Mouse (Mus musculus) Muller cell, postnatal 12 days (primary cell): ENCODE measurements around the gene Atp6v1e2.
A peak's percentile ranks its signal among the peaks of the same experiment; 100 is the strongest.

Source experiments
- DNase-seq: peaks from one replicate; pipeline ENCODE4 v3.0.0-alpha.2; 2015; ENCODE audit errors: inconsistent ontology term

The Atp6v1e2 gene

DNA sequence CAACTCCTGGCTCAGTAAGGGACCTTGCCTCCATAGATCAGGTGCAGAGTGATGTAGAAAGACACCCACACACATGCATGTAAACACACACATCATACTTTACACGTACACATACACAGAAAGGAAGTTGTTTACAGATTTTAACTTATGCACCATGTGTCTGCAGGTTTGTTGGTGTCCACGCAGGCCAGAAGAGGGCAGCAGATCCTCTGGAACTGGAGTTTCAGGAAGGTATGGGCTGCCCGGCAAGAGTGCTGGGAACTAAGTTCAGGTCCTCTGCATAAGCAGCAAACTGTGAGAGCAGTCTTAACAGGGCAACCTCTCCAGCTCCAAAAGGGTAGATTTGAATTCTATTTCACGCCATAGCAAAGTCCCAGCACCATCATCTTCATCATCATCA, 32.2 kb downstream of the Atp6v1e2 start:
- DNase-seq = no peak

DNA sequence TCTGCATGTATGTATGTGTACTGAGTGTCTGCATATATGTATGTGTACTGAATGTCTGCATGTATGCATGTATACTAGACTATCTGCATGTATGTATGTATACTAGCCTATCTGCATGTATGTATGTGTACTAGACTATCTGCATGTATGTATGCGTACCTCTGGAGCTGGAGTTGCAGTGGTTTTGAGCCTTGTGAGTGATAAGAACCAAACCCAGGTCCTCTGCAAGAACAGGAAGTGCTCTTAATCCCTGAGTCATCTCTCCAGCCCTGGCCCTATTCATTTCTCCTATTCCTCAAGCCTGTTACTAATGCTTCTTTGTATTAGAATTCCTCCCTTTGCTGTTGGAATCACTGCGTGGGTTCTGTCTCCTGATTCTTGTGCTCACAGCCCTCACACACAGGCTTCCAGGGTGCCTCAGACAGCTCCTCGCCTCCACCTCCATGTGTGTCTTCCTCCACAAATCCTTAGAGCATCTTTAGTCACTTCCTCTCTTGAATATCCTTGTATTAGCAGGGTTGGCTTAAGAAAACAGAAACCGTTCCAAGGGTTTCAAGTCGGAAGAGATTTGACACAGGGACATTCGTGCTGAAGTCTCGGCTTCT, 34.6 kb downstream of the Atp6v1e2 start:
- DNase-seq = no peak

DNA sequence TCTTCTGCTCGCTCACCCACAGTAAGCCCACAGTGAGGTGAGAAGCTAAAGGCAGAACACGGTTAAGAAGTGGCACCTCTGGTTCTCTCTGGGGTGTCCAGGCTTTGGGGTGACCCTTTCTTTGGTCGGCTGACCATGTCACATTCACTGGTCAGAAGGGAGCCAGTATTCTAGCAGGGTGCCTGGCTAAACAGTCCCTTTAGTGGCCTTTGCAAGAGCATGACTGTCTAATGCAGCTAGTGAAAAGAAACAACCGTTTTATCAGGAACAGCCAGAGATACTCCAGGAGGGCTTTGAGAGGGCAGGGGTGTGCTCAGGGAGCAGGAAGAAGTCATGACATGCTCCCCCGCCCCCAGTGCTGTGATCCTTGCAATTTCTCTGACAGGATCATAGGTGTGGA, 36.4 kb downstream of the Atp6v1e2 start:
- DNase-seq = no peak

DNA sequence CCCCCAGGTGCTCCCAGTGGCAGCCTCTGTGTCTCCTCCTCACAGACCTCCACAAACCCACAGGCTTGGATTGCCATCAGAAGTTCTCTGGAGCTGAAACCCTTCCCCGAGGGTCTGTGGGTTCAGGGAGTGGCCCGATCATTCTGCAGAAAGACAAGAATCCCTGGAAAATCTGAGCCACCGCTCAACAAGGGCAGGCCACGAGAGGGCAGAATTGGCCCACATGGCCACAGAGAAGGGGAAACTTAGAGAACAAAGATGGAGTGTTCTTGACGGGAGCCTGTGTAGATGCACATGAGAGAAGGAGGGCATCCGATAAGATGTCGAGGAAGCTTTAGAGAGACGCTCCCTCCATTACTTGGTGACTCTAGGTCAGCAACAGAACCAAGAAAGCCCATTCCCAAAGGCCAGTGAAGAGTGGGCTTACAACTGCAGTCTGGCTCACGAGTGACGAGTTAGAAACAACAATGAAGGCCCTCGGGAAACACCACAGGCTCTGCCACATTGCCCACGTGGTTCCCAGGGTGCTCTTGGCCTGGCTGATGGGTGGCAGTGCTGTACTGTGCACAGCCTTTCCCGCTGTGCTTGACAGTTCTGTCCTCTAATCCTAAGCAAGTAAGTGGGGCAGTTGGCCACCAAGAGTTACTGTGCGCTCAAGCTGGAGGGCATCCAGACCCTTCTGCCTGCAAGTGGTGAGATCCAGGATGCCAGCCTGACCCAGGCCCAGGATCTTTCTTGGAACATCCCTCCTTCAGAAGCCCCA, 37.8 kb downstream of the Atp6v1e2 start:
- DNase-seq = peak; percentile 49

DNA sequence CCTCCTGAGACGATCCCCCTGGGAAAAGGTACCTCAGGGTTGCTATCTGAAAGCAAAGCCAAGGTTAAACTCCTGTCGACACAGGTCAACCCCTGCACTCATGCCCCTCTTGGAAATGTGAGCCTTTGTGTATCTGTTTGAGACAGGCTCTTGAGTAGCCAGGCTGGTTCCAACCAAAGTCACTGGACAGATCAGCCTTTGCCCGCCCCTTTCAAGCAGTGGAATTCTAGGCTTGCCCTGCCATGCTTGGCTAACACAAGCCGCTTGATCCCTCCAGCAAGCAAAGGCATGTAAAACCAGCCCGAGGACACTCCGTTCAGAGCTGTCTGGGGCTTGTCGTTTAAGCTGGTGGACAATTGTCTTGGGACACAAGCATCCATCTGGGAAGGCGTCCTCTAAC, 39.4 kb downstream of the Atp6v1e2 start:
- no peak for DNase-seq

DNA sequence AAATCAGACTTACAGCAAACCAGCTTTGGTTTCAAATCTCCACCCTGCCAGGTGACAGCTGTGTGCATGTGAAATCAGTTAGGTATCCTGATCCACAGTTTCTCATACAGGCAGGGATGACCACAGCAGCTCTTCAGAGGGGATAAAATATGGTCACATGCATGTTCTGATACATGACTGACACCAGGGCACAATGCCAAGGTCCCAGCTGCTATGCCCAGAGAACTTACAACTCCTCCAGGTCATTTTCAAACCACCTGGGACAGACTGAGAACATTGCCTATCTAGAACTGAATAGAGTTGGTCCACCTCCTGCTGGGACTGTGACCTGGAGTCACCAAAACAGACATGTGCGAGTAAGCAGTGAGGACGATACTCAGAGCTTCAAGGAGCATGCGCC, 40.6 kb downstream of the Atp6v1e2 start:
- DNase-seq = no peak

DNA sequence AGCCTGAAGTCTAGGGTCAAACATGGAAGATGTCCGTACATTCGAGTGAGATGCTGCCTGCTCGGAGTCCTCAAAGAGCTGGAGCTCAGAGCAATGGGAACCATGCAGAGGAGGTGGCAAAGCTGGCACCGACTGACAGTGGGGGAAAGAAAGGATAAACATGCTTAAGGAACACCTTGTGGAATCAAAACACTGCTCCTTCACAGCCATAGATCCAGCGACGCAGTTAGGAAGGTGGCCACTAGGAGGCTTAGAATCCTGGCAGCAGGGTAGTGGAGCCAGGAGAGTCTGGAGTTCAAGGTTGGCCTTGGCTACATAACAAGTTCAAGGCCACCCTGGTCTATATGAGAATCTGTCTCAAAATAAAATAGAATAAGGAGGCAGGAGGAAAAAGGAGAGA, 41.1 kb downstream of the Atp6v1e2 start:
- no peak for DNase-seq

DNA sequence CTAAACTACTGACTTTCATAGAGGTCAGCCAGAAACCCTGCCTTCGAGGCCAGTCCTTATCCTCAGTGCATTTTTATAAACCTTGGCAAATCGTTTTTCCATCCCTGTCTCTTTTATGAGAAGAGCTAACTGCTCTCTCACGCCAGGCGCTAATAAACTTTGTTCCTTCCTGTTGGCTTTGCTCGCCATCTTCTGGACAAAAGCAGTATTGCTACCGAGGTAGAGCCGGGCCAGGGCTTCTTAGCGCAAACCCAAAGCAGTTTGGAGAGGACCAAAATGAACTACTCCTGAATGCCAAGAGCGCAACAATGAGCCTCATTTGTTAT, 41.6 kb downstream of the Atp6v1e2 start:
- peak; percentile 84 for DNase-seq

DNA sequence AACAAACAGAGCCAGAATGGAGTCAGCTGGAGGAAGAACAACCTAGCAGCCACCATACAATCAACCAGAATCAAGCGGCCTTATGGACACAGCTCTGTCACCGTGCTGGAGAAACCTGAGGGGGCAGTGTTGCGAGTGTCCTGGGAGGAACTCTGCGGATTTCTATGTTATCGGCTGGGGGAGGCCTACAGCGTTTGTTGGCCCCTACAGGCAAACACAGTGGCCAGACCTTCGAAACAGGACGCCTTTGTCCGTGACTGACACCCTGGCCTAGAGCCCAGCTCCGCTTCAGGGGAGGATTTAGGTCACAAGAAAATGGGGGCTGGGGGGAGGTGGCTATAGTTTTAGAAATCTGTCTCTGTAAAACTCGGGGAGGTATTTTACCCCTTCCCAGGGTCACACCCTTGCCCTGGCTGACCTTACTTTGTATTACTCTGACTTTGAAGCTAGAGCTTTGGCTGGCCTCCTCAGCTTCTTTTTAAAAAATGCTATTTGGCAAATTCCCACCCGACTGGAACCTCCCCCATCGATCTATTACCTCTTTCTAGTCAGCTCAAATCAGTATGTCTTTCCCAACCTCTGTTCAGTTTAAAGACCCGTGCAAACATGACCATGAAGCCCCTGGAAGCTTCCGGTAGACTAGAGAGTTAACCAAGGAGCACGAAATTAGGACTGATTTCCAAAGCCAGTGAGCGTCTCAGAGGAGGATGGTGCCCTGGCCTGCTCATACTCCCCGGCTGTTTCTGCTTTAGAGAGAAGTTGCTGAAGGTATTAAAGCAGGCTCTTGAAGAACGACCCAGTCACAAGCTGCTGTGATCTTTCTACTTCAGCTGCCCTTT, 42.2 kb downstream of the Atp6v1e2 start:
- DNase-seq = peak; percentile 83

DNA sequence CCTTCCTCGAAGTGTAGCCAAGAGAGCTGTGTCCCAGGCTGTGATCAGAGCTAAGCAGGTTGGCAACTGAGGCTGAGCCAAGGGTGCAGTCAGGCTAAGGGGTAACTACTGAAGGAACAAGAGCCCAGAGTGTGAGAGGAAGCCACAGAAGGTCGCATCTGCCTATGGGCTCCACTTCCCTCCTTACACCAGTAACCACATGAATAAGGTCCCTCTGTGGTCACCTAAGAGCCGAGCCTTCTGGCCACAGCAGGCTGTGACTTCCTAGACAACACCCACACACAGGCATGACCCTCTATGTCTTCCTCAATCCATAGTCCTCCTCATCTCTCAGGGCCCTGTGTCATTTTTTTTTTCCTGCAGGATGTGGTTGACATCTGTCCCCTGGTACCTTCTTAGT, 43.5 kb downstream of the Atp6v1e2 start:
- DNase-seq = no peak

DNA sequence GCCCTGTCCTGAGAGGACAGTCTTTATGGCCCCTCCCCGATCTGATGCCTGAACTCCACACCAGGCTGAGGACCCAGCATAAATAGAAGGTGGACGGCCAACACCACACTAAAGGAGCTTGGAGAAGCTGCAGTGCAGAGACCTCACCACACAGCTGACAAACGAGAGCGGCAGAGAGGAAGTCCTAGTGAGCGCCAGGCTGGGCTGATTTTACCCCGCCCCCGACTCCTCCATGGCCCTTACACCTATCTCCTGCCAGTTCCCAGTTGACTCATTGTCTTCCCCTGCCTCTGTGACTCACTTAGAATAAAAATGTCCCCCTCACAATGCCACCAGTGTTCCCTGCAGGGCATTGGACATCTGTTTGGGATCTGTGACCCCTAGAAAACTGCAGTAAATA, 44.1 kb downstream of the Atp6v1e2 start:
- DNase-seq = peak; percentile 86

DNA sequence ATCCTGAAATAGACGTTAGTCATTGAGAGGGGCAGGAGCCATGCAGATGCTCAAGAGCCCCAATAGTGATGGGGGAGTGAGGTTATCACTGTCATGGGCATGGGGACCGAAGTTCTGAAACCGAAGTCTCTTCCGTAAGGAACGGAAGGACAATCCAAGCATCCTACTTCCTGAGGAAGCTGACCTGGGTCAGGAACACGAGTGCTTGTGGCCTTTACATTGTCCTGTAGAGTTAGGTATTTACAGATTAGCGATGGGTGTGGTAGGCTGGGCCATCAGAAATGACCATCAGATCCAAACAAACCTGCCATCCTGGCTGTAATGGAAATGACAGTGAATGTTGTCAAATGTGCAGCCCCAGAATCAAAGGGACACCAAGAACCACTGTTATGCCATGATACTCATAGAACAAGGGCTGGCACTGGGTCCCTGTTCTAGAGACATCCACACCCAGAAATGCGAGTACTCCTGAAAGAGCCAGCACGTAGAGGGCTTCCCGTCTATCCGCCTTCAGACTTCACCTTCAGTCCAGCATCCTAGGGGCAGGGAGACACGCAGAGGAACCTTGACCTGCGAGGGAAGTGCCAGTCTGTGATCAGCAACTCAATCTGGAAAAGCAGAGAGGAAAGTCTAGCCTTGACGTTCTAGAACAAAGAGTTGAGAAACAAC, 45.2 kb downstream of the Atp6v1e2 start:
- DNase-seq = no peak

DNA sequence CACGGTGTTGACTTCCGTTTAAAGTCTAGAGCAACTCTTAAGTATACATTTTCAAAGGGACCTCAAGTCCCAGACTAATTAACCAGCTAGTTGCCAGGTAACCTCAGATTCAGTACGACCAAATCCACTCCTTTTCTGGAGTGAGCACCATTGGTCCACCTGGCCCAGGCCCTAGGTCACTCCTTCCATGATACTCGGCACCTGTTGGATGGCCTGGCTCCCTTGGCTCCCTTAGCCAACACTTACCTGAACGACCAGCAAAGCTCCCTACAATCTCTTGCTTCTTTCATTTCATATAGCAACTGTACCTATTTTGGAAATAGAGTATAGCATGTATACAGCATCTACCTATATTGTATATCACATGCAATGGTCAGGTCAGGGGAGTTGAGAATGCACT, 47.1 kb downstream of the Atp6v1e2 start:
- DNase-seq = no peak

DNA sequence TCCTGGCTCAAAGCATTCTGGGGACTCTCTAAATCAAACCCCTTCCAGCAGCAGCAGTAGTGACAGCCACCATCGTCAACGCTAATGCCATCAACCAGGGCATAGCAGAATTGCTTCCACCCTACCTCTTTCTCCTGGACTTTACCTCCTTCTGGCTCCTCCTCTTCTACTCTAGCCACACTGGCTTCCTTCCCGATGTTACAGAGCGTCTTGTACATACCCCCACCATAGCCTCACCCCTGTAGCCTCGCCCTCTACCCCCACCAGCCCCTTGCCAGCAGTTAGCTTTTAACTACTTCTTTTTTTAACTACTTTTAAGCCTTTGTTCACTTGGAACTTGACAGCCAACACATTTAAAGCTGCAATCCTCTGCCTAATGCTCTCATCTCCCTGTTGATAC, 47.9 kb downstream of the Atp6v1e2 start:
- no peak for DNase-seq

DNA sequence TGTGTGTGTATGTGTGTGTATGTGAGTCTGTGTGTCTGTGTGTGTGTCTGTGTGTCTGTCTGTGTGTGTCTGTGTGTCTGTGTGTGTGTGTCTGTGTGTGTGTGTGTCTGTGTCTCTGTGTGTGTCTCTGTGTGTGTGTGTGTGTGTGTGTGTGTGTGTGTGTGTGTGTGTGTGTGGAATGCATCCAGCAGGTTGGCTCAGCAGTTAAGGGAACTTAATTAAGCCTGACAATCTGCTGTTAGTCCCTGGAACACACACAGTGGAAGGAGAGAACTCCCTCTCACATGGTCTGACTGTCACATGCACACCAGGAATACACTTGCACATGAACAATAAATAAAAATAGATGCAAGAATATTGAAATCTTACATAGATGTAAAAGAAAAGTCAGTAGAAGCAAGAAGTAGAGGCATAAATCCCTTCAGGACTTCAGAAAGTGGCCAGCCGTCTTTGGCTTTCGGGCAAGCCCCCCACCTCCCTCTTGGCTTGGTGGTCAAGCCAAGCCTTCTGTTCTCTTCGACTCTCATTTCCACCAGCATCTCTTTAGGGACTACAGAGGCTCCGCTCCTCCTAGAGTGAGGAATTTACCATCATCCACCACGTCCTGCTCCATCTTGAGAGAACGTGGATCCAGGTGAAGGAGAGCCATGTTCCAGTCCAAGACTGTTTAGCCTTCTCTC, 50.1 kb downstream of the Atp6v1e2 start:
- no peak for DNase-seq

DNA sequence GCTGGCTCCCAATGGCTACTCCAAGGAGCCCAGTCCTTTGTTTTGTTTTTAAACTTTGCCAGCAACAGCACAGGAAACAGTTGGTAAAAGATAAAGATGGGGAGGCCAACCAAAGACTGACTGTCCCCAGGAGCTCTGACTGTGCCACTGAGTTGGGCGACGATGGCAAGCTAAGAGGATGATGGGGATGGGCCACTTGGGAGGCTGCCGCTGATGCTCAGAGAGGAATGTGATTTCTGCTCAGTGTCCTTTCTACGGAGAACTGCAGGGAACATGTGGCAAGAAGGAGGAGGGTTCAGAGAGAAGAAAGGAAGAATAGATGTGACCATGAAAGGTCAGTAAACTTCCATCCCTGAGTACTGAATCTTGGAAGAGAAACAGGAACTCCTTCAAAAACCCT, 52.5 kb downstream of the Atp6v1e2 start:
- DNase-seq = no peak
